Mouse (Mus musculus): Measurements from ENCODE around the gene Cald1. TPM values are rescaled to one million over a fixed set of nuclear protein-coding genes. Genes with fewer than 3 reads are reported as not detected.

The Cald1 gene
- total RNA-seq, 2 experiments from 2014 or later: 23.1 to 25.4 TPM

DNA sequence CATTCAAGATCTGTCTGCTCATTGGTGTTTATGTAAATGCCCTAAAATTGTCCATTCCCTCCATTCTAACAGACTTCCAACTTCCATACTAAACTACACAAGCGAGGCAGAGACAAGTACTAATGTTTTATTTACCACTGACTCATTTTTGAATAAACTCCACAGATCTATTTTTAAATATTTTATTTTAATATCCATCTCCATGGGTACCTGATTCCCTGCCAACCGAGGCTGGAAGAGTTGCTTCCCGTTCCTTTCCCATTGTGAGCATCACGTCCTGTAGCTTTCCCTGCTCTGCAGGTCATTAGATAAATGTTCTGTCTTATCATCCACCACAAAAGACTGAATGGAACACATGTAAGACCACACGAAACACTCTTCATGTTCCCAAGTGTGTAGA, 60.5 kb downstream of the Cald1 start:
- DNase-seq (ENCODE audit: extremely low spot score in 1 of 2, low spot score in 2 of 2): no peak
- intact Hi-C loops (cut with DNase I): no loop called here

DNA sequence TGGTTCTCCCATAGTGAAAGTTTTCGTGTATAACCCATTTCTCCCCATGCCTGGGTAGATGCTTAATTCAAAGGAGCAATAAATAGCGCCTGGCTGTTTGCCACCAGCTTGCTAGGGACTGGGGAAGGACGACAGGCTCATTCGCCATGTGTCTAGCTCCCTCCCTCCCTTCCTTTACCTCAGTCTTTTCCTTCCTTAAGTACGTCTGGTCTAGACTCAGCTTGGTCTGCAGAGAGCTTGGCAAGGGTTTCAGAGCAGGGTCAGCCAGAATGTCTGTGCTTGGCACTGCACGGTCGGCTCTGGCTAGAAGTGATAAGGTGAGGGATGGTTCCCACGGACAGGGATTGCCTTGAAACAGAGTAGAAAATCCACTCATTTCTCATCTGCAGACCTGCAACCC, 62.4 kb downstream of the Cald1 start:
- intact Hi-C loops (cut with DNase I): no loop called here
- DNase-seq (ENCODE audit: extremely low spot score in 1 of 2, low spot score in 2 of 2): peak in 1 of 2 experiments; percentile 39

DNA sequence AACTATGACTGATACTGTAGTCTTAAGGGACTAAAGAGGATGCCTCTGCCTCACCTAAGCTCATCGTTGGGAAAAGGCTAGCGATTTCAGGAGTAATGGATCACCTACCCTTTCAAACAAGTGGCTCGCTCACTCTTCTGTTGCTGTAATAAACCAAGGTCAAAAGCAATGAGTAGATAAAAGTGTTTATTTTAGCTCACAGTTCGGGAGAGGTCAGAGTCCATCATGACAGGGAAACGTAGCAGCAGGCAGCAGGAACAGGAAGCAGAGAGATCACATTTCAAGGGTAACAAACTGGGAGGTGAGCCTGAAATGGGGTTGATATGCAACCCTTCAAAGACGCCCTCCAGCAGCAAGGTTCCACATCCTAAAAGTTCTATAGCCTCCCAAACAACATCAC, 64.3 kb downstream of the Cald1 start:
- intact Hi-C loops (cut with DNase I): no loop called here

DNA sequence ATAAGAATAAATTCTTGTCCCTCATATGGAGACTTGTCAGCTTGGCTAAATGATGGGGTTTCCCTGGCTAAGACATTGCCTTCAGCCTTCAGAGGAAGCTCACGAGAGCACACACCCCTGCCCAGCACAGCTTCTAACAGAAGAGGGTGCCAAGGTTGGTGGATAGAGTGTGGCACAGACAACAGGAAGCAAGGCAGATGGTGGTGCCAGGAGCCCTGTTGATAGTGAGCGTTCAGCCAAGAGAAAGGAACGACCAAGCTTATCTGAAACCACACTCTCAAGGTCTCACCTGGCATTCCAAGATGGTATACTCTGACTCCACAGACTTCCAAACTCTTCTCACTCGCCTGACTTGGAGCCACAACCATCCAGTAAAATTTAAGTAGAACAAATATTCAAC, 66.0 kb downstream of the Cald1 start:
- no peak for DNase-seq (ENCODE audit: extremely low spot score in 1 of 2, low spot score in 2 of 2)
- intact Hi-C loops (cut with DNase I): no loop called here

More for the DNA sequence above, 64.3 kb downstream of the Cald1 start:
- DNase-seq (ENCODE audit: extremely low spot score in 1 of 2, low spot score in 2 of 2): no peak

DNA sequence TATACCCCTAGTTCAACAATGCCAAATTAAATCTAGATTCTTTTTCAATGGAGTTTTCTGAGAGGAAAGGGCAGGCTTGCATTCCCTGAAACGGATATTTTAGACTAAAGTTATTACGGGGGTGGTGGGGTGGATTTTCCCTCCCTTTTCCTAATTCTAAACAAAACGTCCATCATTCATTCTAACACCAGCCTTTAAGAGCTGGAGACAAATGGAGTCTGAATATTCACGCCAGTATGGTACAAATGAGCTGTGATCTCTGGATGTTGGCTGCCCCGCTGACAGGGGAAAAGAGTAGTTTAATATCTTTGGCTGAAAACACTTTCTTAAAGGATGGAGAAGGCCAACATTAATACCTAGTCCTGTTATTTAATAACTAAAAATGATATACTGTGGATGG, 66.4 kb downstream of the Cald1 start:
- DNase-seq (ENCODE audit: extremely low spot score in 1 of 2, low spot score in 2 of 2): no peak
- intact Hi-C loops (cut with DNase I): no loop called here

DNA sequence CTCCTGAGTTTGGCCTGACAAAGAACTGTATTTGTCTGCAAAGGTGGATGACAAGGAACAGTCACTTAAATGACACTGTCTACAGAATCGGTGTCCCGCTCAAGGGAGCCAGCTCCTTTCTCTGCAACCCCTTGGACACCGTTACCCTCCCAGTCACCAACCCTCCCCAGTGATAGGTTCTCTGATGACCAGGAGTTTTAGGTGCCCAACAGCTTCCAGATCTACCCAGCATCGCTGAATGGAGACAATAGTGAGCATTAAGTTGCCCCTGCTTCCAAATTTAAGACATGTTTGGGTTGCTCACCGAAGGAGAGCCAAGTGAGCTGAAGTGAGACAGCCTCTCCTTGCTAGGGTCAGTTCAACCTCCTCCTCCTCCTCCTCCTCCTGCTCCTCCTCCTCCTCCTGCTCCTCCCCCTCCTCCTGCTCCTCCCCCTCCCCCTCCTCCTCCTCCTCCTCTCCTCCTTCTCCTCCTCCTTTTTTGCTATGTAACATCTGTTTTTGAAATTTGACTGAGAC, 70.5 kb downstream of the Cald1 start:
- no peak for DNase-seq (ENCODE audit: extremely low spot score in 1 of 2, low spot score in 2 of 2)
- intact Hi-C loops (cut with DNase I): no loop called here

DNA sequence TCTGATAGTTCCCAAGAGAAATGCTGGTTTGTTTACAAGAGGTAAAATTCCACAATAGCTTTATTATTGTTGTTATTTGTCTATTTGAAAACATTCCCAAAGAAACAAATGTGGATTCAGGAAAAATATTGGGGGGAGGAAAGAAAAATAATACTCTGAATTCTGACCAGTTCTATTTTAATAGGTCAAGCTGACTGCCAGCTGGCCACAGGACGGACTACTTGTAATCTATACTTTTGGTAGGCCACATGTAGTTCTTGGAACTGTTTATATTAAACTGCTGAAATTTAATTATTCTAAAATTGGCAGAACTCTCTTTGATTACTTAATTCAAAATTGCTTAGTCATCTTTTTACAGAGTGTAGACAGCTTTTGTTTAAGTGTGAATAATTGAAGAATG, 73.1 kb downstream of the Cald1 start:
- no peak for DNase-seq (ENCODE audit: extremely low spot score in 1 of 2, low spot score in 2 of 2)
- intact Hi-C loops (cut with DNase I): no loop called here

DNA sequence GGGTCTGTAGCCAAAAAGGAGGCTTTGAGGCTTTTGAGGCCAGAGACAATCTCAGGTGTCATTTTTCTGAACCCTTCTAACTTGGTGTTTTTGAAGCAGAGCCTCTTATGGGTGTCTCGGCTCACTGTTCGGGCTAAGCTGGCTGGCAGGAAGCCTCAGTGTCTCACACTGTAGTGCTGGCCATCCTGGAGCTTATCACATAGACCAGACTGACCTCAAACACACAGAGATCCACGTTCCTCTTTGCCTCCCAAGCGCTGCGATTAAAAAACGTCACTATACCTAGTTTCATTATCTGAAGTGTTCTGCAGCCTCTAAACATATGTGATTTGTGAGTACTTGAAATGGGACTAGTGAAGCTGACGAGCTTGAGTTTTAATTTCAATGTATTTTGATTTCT, 76.1 kb downstream of the Cald1 start:
- DNase-seq (ENCODE audit: extremely low spot score in 1 of 2, low spot score in 2 of 2): no peak
- intact Hi-C loops (cut with DNase I): no loop called here

DNA sequence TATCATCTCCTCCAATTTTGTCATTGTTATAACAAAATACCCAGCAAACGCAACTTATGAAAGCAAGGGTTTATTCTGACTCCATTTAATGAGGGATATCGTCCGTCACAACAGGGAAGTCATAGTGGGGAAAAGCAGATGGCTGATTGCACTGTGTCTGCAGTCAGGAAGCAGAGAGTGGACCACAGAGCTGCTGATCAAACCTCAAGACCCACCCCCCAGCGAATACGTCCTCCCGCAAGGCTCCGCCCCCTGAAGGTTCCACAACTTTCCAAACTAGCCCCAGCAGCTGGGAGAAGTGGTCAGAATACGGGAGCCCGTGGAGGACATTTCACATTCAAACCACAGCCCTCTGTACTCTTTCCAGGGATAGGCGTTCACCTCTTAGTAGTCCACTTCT, 76.6 kb downstream of the Cald1 start:
- DNase-seq (ENCODE audit: extremely low spot score in 1 of 2, low spot score in 2 of 2): peak in 1 of 2 experiments; percentile 42
- intact Hi-C loops (cut with DNase I): no loop called here

DNA sequence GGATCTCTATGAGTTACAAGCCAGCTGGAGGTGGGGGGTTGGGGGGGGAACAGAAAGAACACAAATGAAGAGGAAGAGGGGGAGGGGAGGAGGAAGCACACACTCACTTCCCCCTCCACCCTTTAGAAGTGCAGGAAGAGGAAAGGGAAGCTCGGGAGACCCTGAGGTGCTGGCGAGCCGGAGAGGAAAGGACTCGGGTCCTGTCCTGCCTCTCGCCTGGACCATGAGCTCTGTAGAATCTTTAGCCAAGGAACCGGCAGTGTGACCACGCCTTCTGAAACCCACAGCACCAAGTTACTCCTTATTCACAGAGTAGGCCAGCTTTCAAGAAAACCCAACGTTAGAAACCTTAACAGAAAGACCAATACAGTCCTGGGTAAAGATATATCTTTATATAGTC, 83.8 kb downstream of the Cald1 start:
- intact Hi-C loops (cut with DNase I): no loop called here
- no peak for DNase-seq (ENCODE audit: extremely low spot score in 1 of 2, low spot score in 2 of 2)

DNA sequence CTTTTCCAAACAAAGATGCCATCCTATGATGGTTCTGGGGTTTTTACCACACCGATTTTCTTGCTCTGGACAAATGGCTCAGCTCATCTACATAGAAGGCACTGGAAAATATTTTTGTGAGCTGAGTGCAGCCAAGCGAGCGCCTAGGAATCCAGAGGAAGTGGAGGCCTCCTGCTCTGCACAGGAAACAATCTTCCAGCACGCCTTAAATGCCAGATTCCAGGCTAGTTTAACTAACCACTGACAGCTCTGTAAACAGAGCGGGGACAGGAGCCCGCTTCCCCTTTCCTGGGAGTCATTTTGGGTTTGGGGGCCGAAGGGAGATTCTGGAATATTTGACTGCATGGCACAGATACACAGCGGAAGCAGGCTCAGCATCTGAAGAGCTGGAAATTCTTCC, 86.6 kb downstream of the Cald1 start:
- peak in 1 of 2 experiments; percentile 40 for DNase-seq (ENCODE audit: extremely low spot score in 1 of 2, low spot score in 2 of 2)
- intact Hi-C loops (cut with DNase I): no loop called here

DNA sequence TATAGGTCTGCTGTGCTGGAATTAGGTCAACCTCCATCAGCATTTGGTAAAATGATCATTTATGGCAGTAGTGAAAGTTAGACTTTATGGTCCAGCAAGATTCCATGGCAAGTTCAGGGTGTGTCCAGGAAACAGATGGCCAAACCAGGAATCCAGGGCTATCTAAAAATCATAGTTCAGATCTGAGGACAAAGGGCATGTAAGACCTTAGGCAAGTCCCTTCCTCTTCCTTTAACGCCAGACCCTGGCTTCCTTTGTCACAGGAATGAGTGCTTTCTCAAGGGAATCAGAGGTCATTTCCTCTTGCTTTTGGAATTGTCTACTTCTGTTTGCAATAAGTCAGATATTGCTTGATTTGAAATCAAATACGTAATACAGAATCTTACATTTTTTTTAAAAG, 90.7 kb downstream of the Cald1 start:
- intact Hi-C loops (cut with DNase I): no loop called here
- DNase-seq (ENCODE audit: extremely low spot score in 1 of 2, low spot score in 2 of 2): no peak

DNA sequence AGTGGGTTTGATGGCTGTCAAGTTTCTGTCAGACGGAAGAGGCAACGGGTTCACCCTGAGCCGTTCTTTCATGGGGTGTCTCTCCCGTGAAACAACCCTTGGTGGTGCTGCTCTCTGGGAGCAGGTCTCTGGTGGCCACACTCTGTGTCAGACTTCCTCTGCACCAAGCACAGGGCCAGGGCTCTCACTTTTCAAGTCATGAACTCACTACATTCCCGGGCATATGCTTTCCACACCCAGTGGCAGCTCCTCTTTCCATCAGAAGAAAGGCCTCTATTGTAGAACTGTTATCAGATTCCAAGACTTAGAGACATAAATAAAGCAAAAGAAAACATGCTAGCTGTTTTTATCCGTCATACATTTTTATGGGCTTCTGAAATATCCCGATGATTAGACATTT, 93.1 kb downstream of the Cald1 start:
- intact Hi-C loops (cut with DNase I): no loop called here
- no peak for DNase-seq (ENCODE audit: extremely low spot score in 1 of 2, low spot score in 2 of 2)

DNA sequence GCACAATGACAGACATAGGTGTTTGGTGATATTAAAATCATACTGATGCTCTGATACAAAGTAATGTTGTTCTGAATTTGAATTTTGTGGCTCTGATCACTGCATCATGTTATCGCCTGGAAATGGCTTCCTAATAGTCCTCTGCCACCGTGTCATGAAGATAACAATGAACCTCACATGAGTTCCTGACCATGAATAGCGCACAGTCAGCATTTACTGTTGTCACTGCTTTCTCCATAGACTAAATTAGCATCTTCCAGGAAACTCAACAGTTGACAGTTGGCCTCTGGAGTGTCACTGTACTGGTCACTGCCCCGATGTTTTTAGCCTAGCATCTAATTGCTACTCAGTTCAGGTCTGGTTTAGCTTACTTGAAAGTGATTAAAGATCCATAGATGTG, 95.8 kb downstream of the Cald1 start:
- intact Hi-C loops (cut with DNase I): no loop called here
- no peak for DNase-seq (ENCODE audit: extremely low spot score in 1 of 2, low spot score in 2 of 2)

DNA sequence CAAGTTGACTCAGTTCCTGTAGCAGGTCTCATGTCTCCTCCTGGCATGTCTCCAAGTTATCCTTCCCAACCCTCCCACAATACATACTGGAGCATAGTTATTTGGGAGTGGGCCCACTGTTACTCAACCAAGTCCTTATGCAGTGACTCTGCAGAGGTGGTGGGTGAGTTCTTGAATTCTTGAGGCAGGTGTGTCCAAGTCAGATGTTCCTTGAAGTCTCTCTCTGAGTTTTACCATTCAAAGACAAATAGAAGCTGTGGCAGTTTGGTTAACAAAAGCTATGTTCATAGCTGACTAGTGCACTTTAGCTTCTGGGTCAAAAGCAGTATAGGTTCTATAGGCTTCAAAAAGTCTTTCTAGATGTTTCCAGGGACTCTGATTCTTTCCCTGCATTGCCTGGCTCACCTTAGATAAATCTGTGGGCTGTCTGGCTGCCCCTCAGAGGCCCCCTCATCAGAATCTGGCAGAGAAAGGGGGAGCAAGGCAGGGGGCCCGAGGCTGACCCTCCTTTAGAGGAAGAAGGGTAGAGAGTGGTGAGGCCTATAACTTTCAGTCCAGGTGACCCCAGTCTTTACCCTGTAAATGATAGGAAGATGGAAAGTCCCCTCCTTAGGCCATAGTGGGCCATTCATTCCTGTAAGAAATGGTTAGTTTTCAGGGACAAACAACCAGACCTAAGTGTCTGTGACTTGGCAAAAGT, 105.3 kb downstream of the Cald1 start:
- DNase-seq (ENCODE audit: extremely low spot score in 1 of 2, low spot score in 2 of 2): no peak
- intact Hi-C loops (cut with DNase I): no loop called here

DNA sequence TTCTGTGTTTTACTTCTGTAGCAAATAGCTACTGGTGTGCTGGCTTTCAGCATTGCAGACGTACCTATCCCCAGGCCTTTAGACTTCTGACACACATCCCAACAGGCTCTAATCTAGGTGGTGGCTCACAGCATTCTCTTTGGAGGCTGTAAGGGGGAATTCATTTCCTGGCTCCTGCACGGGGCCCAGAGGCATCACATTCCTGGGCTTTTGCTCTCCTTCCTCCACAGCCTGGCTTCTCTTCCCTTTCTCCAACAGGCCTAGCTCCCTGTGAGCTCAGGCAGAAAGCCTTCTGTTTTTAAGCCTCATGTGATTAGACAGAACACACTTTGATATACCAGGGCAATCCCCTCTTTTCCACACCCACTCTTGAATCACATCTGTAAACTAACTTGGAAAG, 109.2 kb downstream of the Cald1 start:
- DNase-seq (ENCODE audit: extremely low spot score in 1 of 2, low spot score in 2 of 2): no peak
- intact Hi-C loops (cut with DNase I): no loop called here

DNA sequence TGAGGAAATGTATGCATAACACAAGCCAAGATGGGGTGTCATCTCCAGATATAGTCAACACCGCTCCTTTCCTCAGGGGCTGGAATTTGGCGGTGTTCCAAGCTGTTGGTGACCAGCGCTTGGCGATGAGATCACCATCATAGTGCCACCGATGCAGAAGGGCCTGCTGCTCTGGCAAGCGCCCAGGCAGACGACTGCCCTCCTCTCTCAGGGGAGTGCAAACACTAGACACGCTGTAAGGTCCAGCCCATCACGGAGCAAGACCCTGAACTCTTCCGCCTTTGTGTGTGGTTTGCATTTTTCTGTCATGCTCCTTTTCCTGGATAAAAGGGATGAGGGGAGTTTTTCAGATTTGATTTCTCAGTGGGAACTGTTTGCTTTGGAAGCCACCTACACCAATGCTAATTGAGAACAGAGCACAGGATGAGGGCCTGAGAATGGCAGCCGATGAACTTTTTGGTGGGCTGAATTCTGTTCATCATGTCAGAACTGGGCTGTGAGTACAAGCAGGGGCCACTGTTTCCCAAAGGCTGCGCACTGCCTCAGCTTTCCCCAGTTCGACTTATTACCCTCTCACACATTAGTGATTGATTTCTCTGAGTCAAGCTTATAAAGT, 110.5 kb downstream of the Cald1 start:
- intact Hi-C loops (cut with DNase I): no loop called here
- DNase-seq (ENCODE audit: extremely low spot score in 1 of 2, low spot score in 2 of 2): peak in 1 of 2 experiments; percentile 78

DNA sequence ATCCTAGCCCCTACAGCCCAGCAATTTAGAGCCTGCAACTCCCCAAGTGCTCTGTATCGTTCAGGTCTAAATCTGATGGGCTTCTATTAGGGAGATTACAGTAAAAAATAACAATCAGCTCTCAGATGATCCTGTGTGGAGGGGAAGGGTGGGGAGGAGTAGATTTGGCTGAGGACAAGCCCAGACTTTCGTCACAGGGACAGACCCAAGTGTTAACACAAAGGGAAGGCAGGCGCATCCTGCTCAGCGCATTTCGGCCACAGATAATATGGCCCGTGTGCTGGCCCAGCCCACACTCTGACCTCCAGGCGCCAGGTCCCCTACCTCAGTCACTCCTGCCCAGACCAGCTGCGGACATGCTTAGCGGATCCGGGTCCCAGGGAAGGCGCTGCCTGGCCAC, 111.0 kb downstream of the Cald1 start:
- peak; percentile 15 to 52 for DNase-seq (ENCODE audit: extremely low spot score in 1 of 2, low spot score in 2 of 2)
- intact Hi-C loops (cut with DNase I): no loop called here

DNA sequence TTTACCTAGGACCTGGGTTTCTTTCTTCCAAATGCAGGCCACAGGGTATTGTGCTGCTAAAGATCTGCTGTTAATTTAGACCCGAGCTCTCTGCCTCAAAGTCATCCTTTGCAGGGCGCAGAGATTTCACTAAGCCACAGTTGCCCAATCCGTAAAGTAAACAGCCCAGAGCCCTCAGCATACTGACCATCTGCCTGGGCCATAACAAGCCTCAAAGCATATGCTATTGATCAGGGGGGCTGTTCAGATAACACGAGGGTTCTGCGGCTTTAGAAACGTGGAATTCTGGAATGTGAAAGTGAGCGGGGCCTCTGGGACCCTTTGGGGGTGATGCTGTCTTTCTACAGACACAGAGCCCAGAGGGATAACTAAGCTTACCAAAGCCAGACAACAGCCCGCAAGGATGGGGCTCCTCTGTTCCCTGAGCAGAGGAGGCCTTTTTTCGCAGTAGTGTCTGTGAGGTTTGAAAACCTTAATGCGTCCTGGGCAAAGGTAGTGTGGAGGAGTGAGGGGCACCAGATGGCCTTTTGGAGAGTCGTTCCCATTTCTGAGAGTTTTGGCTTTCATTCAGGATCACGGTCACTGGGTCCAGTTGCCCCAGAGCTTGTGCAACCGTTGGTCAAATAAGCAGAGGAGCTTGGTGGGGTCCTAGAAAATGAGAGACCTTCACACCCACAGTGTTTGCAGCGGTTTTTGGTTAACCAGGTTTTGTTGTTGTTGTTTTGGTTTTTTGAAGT, 111.8 kb downstream of the Cald1 start:
- intact Hi-C loops (cut with DNase I): no loop called here
- no peak for DNase-seq (ENCODE audit: extremely low spot score in 1 of 2, low spot score in 2 of 2)

DNA sequence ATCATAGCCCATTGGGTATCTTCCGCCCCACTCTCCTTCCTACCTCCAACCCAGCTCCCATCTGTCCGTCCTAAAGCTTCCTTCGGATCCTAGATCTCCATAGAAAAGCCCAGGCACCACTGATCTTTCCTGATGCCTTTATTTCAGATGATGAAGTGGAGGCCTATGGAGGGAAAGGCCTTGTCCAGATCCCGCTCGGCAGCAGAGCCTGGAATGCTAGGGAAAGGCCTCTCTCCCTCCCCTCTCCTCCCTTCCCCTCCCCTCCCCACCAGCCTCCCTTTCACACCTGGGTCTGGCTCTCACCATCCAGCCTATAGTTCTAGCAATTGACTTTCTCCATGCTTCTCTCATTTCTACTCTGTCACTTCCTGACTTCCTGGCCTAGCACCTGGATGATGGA, 112.5 kb downstream of the Cald1 start:
- no peak for DNase-seq (ENCODE audit: extremely low spot score in 1 of 2, low spot score in 2 of 2)
- intact Hi-C loops (cut with DNase I): no loop called here

Measured in left cerebral cortex, postnatal 10 days (tissue).